Mouse (Mus musculus) forebrain, postnatal 0 days (tissue): Measurements from ENCODE around the gene Maml3. TPM values are rescaled to one million over a fixed set of nuclear protein-coding genes. Genes with fewer than 3 reads are reported as not detected.

ENCODE experiments used
- ATAC-seq: fragments of 200-750 bp; cut with Nextera tagmentation; 2 replicates; pipeline ENCODE4 v1.8.0; 2017; ENCODE audit warnings: mild to moderate bottlenecking, moderate library complexity
- DNase-seq: peaks from one replicate; pipeline ENCODE4 v3.0.0-alpha.2; 2015
- H3K27ac ChIP-seq: fragments of 300-500 bp; sonication (generic); 2 replicates; pipeline ENCODE4 v1.5.1; 2014; ENCODE audit warnings: low read depth, mild to moderate bottlenecking, antibody characterized with exemption, low read length, moderate library complexity, mixed read lengths
- H3K27me3 ChIP-seq: fragments of 300-500 bp; sonication (generic); 2 replicates; pipeline ENCODE4 v1.6.1; 2014; ENCODE audit warnings: mild to moderate bottlenecking, low read length, mixed read lengths; ENCODE audit not compliant: insufficient read depth
- H3K36me3 ChIP-seq: fragments of 300-500 bp; sonication (generic); 2 replicates; pipeline ENCODE4 v1.6.1; 2014; ENCODE audit warnings: mild to moderate bottlenecking, moderate library complexity; ENCODE audit not compliant: insufficient read depth
- H3K4me1 ChIP-seq: fragments of 300-500 bp; sonication (generic); 2 replicates; pipeline ENCODE4 v1.6.1; 2014; ENCODE audit warnings: antibody characterized with exemption; ENCODE audit not compliant: insufficient read depth
- H3K4me2 ChIP-seq: fragments of 300-500 bp; sonication (generic); 2 replicates; pipeline ENCODE4 v1.6.1; 2014; ENCODE audit warnings: low read depth, mild to moderate bottlenecking, moderate library complexity
- H3K4me3 ChIP-seq: fragments of 300-500 bp; sonication (generic); 2 replicates; pipeline ENCODE4 v1.5.1; 2014; ENCODE audit warnings: low read depth, low read length, mixed read lengths
- H3K9ac ChIP-seq: fragments of 300-500 bp; sonication (generic); 2 replicates; pipeline ENCODE4 v1.6.1; 2014; ENCODE audit warnings: mild to moderate bottlenecking
- H3K9me3 ChIP-seq: fragments of 300-500 bp; sonication (generic); 2 replicates; pipeline ENCODE4 v1.6.1; 2016; ENCODE audit warnings: low read length
- CTCF ChIP-seq: sonication (generic); IDR thresholded peaks from 2 replicates; pipeline ENCODE4 v1.5.1; 2016; ENCODE audit warnings: antibody characterized with exemption, control low read depth, low read depth
- WGBS: fragments of 180-500 bp; shearing (Covaris S2); extraction: QIAGEN DNeasy Blood & Tissue Kit; methylation state at CpG from one replicate; pipeline ENCODE4 v1.1.7; 2014; 5-methylcytosine and 5-hydroxymethylcytosine counted together
- polyA plus RNA-seq: library from polyadenylated mRNA; unstranded; fragments of >200 nt; fragmentation: Nextera tagmentation; extraction: Ambion mirVana; gene quantifications from 2 replicates; pipeline ENCODE4 v1.2.1, GENCODE M21; 2015
- total RNA-seq: library from RNA; depleted of rRNA; stranded (reverse); fragments of >200 nt; gene quantifications from 2 replicates; pipeline ENCODE4 v1.2.3, GENCODE M21; 2014

The Maml3 gene
- total and polyA plus RNA-seq, 2 experiments from 2014 or later: 3.1 to 14.9 TPM

DNA sequence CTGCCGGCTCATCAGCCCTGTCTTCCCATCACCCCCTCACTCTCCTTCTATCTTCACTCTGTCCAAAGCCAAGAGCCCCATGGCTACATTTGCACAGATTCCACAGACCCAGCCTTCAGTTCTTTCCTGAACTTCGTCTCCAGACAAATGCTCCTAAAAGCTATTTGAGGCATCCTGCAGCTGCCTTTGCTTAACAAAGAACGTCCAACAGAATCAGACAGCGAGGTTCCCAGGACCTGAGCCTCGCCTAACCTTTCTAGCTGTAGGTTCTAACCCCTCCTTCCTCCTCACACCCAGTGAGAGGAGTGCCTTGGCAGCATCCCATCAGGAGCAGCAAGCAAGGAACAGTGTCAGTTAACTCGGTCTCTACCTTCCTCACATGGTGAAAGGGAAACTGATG is 132.3 kb downstream of the Maml3 start:
- no peak overlapping the region for H3K9ac ChIP-seq
- H3K4me2 ChIP-seq: no peak overlapping the region
- DNase-seq (no peak), ATAC-seq (no peak)
- WGBS: 51% methylated on average over 6 of the region's 6 CpGs
- H3K9me3 ChIP-seq: no peaks in the 10 kb centered on the region
- no peak for TF ChIP-seq CTCF
- H3K4me3 ChIP-seq: no peak overlapping the region
- no peaks in the 10 kb centered on the region for H3K36me3 ChIP-seq
- H3K4me1 ChIP-seq: no peaks in the 10 kb centered on the region
- no peak overlapping the region for H3K27ac ChIP-seq
- no peaks in the 10 kb centered on the region for H3K27me3 ChIP-seq

DNA sequence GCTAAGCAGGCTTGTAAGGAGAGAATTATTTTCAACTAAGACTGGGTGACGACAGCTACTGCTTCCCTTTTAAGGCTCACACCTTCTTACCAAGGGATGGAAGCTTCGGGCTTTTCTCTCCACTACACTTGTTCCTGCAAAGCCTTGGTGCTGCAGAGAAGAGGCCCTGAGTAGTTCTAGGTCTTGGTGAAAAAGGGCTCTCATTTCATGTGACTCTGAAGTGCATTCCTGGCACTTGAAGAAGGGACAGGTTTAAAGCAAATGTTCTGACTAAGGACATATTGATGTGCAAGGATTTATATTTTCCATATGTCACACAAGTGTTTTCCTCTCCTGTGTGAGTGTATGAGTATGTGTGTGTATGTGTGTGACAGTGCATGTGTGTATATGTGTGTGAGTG is 134.4 kb downstream of the Maml3 start:
- ATAC-seq (no peak), DNase-seq (no peak)
- Histone ChIP-seq H3K4me3 (no peak overlapping the region), H3K9me3 (no peaks in the 10 kb centered on the region), H3K27ac (no peak overlapping the region), H3K4me1 (peaks cover 3% of the 10 kb centered on the region; the same call in 1 of the 2 replicates), H3K9ac (no peak overlapping the region), H3K4me2 (no peak overlapping the region), H3K27me3 (no peaks in the 10 kb centered on the region), H3K36me3 (no peaks in the 10 kb centered on the region)
- TF ChIP-seq CTCF: no peak
- WGBS: 89% methylated on average over 2 of the region's 2 CpGs

- no peak overlapping the region for H3K27ac ChIP-seq
- no peak overlapping the region for H3K4me3 ChIP-seq
- H3K9me3 ChIP-seq: no peaks in the 10 kb centered on the region
- no peak for TF ChIP-seq CTCF
- DNase-seq: no peak
- H3K4me1 ChIP-seq: peaks cover 13% of the 10 kb centered on the region
- WGBS: 65% methylated on average over 6 of the region's 6 CpGs
- H3K36me3 ChIP-seq: no peaks in the 10 kb centered on the region
- H3K4me2 ChIP-seq: no peak overlapping the region
- no peak overlapping the region for H3K9ac ChIP-seq
- ATAC-seq: no peak
- no peaks in the 10 kb centered on the region for H3K27me3 ChIP-seq
Measured at GRCm38 (mm10) chr3:51969451-51969850, 135.4 kb downstream of the Maml3 start.

DNA sequence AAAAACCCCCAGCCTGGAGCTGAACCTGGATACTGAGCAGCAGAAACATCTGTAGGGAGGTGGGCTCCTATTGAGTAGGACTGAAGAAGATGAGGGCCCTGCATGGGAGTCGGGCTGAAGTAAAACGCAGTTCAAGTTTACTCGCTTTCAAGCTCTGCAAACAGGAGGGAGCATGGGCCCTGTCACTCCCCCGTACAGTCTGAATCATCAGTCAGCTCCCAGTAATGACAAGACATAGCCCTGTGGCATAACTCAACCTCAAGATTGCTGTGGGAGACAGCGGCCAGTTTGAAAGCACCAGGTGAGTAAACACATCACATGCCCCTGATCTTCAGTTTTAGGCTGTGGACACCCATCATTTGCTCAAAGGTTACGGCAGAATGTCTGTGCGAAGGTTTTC is 139.0 kb downstream of the Maml3 start:
- Histone ChIP-seq H3K36me3 (no peaks in the 10 kb centered on the region), H3K4me1 (peaks cover 23% of the 10 kb centered on the region), H3K9ac (no peak overlapping the region), H3K4me2 (no peak overlapping the region), H3K9me3 (no peaks in the 10 kb centered on the region), H3K27me3 (no peaks in the 10 kb centered on the region), H3K4me3 (no peak overlapping the region), H3K27ac (peak overlapping the region; percentile 59; the same call in 1 of the 2 replicates)
- no peak for ATAC-seq
- WGBS: 78% methylated on average over 7 of the region's 7 CpGs
- no peak for TF ChIP-seq CTCF
- no peak for DNase-seq

DNA sequence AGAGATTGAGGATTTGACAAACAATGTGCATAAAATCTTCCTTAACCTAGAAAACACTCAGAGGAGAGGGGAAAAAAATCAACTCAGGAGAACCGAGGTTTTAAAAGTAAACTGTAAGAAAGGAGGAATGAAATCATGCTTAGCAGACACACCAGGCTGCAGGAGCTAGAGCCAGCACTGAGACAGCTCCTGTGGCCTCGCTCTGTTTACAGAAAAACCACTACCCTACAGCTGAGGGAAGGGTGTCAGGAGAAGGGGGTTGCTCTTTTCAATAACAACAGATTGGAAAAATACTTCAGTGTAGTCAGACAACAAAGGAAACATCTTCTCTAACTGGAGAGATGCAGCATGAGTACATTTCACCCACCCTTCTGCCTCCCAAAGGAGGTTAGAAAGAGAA is 139.4 kb downstream of the Maml3 start:
- Histone ChIP-seq H3K9me3 (no peaks in the 10 kb centered on the region), H3K27ac (peak overlapping the region; percentile 59), H3K4me3 (no peak overlapping the region), H3K27me3 (no peaks in the 10 kb centered on the region), H3K4me2 (no peak overlapping the region), H3K9ac (no peak overlapping the region; the same call in 1 of the 2 replicates), H3K36me3 (no peaks in the 10 kb centered on the region), H3K4me1 (peaks cover 23% of the 10 kb centered on the region)
- DNase-seq (no peak), ATAC-seq (no peak)
- no peak for TF ChIP-seq CTCF
- 27% methylated on average over 2 of the region's 2 CpGs for WGBS

DNA sequence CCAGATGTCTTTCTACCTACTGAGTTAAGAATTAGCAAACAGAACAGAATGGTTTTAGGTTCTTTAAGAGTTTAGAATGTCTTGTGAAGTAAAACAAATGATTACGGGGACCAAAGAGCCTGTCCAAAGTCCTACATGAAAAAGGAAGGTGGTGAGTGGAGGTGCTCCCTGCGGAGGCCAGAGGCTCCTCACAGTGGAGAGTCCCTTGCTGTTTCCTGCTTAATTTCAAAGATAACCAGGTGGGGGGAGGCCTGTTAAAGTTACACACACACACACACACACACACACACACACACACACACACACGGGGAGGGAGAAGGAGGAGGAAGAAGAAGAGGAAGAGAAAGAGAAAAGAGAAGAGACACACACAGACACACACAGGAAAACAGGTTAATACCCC is 139.9 kb downstream of the Maml3 start:
- no peak overlapping the region for H3K4me3 ChIP-seq
- peak overlapping the region; percentile 80; the same call in 1 of the 2 replicates for H3K27ac ChIP-seq
- DNase-seq: peak; percentile 34
- H3K27me3 ChIP-seq: no peaks in the 10 kb centered on the region
- no peak for ATAC-seq
- no peaks in the 10 kb centered on the region for H3K9me3 ChIP-seq
- H3K9ac ChIP-seq: no peak overlapping the region
- no peaks in the 10 kb centered on the region for H3K36me3 ChIP-seq
- WGBS: 30% methylated on average over 3 of the region's 3 CpGs
- no peak for TF ChIP-seq CTCF
- H3K4me1 ChIP-seq: peaks cover 23% of the 10 kb centered on the region
- H3K4me2 ChIP-seq: no peak overlapping the region

DNA sequence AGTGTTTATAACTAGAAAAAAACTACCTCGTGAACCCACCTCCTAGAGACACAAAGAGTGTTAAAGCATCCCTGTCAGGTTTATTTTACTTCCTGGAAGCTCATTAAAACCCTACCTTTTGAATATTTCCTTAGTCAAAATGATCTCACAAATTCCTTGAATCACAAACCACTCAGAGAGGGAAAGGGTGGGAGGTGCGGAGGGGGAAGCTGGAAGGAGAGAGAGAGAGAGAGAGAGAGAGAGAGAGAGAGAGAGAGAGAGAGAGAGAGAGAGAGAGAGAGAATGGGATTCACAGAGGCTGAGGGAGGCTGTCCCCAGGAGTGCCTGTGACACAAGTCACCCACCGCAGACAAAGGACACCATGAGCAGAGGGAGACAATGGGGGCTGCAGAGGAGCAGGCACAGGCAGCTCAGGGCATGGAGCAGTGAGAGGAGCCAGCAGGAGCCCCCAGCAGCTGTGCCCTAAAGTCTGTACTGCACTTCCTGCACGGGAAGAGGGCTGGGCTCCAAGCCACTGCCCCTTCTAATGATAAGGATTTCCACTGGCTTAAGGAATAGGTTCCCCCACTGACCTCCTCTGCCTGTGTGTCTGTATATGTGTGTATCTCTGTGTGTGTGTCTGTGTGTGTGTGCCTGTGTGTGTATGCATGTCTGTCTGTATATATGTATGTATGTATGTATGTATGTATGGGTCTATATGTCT is 140.8 kb downstream of the Maml3 start:
- WGBS: 5% methylated on average over 4 of the region's 4 CpGs
- peak overlapping the region; percentile 33; the same call in 1 of the 2 replicates for H3K9ac ChIP-seq
- DNase-seq (peak; percentile 54), ATAC-seq (peak; percentile 88)
- H3K9me3 ChIP-seq: no peaks in the 10 kb centered on the region
- H3K27ac ChIP-seq: peak overlapping the region; percentile 80
- TF ChIP-seq CTCF: no peak
- H3K4me1 ChIP-seq: peaks cover 23% of the 10 kb centered on the region
- H3K27me3 ChIP-seq: no peaks in the 10 kb centered on the region
- peak overlapping the region; percentile 30 for H3K4me2 ChIP-seq
- H3K4me3 ChIP-seq: no peak overlapping the region
- H3K36me3 ChIP-seq: no peaks in the 10 kb centered on the region
